ENCODE assay signal across 22 mouse cellular contexts in the genomic region with DNA sequence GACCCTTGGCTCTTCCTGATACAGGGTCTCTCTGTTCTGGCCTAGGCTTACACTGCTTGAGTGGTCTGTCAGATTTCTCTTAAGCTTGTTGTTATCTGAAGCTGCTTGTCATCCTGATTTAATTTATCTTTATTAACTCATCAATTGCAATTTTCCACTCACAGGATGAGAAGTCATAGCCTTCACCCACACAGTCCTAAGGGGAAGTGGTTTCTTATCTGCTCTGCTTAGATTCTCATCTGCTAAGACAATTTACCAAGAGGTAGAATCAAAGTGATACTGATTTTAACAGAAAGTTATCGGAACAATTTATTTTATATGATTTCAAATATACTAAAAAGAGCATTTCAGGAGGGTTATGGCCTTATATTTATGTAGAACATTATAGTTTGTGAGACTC.
A peak's percentile ranks its signal among the peaks of the same experiment; 100 is the strongest.
DNase-seq lines count a peak whose midpoint lies in the region; ATAC-seq and TF ChIP-seq lines count a peak whose summit lies in the region.
"Had no signal": no experiment of that assay in that cellular context is flagged by ENCODE, and none has a peak within 500 bp of the region (broad histone marks: within the 10 kb centered on the region; RNA-seq: fewer than 3 reads in every experiment).

No protein-coding gene starts in this region.

- TF ChIP-seq CTCF in G1E (IDR thresholded peaks at IDR 0.05; ENCODE audit: low read depth, low read length), result no peak
- no peak for TF ChIP-seq CTCF in liver, postnatal 0 days (IDR thresholded peaks at IDR 0.05; ENCODE audit: low read depth)

- no peaks in the 10 kb centered on the region for H3K9me3 ChIP-seq in G1E (replicated peaks)
- H3K9me3 ChIP-seq in heart, embryonic 12.5 days (replicated peaks), result no peaks in the 10 kb centered on the region
- no peaks in the 10 kb centered on the region for H3K9me3 ChIP-seq in forebrain, embryonic 14.5 days (replicated peaks; ENCODE audit: control insufficient read depth, low read length)
- no peaks in the 10 kb centered on the region for H3K9me3 ChIP-seq in liver, postnatal 0 days (ENCODE audit: low read length)
- H3K9me3 ChIP-seq: embryonic facial prominence, embryonic 12.5 days; heart, embryonic 10.5 days; heart, embryonic 15.5 days; hindbrain, embryonic 10.5 days had no signal

- DNase-seq in CD4-positive helper T cell, adult 2 months (ENCODE audit: low read depth, low spot score), result peak; percentile 39
- no peak for DNase-seq in G1E (ENCODE audit: low spot score)
- no peak for DNase-seq in forebrain, embryonic 14.5 days (ENCODE audit: low spot score)
- no peak for DNase-seq in liver, postnatal 0 days
- DNase-seq: adrenal gland, adult 2 months; adrenal gland, postnatal 25 days; cerebellum, adult 18-20 months; cerebellum, postnatal 10 days; gastrocnemius, postnatal 14 days; heart, adult 11 months; kidney, adult 8-10 months had no signal

- H3K27ac ChIP-seq in heart, embryonic 12.5 days (ENCODE audit: poor library complexity, severe bottlenecking), result no peak overlapping the region
- no peak overlapping the region for H3K27ac ChIP-seq in forebrain, embryonic 14.5 days (ENCODE audit: low read depth, low read length)
- H3K27ac ChIP-seq in liver, postnatal 0 days (ENCODE audit: low read depth), result no peak overlapping the region
- H3K27ac ChIP-seq: embryonic facial prominence, embryonic 12.5 days; heart, embryonic 10.5 days; heart, embryonic 15.5 days; hindbrain, embryonic 10.5 days; hindbrain, embryonic 14.5 days had no signal

- 82% methylated on average over 1 of the region's 1 CpGs for WGBS in heart, embryonic 12.5 days
- 97% methylated on average over 1 of the region's 1 CpGs for WGBS in forebrain, embryonic 14.5 days
- WGBS in liver, postnatal 0 days (ENCODE audit: insufficient replicate concordance), result 53% methylated on average over 1 of the region's 1 CpGs

- no peak overlapping the region for H3K4me2 ChIP-seq in heart, embryonic 12.5 days
- no peak overlapping the region for H3K4me2 ChIP-seq in forebrain, embryonic 14.5 days (ENCODE audit: low read length)
- no peak overlapping the region for H3K4me2 ChIP-seq in liver, postnatal 0 days (ENCODE audit: low read depth, low read length)
- H3K4me2 ChIP-seq: embryonic facial prominence, embryonic 12.5 days; heart, embryonic 15.5 days; hindbrain, embryonic 14.5 days had no signal

- H3K4me3 ChIP-seq in G1E (ENCODE audit: low read depth, low read length), result no peak overlapping the region
- no peak overlapping the region for H3K4me3 ChIP-seq in heart, embryonic 12.5 days
- H3K4me3 ChIP-seq in forebrain, embryonic 14.5 days (ENCODE audit: low read depth, low read length), result no peak overlapping the region
- no peak overlapping the region for H3K4me3 ChIP-seq in liver, postnatal 0 days (ENCODE audit: low read depth, low read length)
- H3K4me3 ChIP-seq: embryonic facial prominence, embryonic 12.5 days; heart, embryonic 10.5 days; heart, embryonic 15.5 days; hindbrain, embryonic 10.5 days had no signal

- H3K36me3 ChIP-seq in G1E (replicated peaks), result no peaks in the 10 kb centered on the region
- no peaks in the 10 kb centered on the region for H3K36me3 ChIP-seq in heart, embryonic 12.5 days
- no peaks in the 10 kb centered on the region for H3K36me3 ChIP-seq in forebrain, embryonic 14.5 days (ENCODE audit: control insufficient read depth, insufficient read depth, low read length)
- no peaks in the 10 kb centered on the region for H3K36me3 ChIP-seq in liver, postnatal 0 days (replicated peaks; ENCODE audit: insufficient read depth, low read length)
- H3K36me3 ChIP-seq: embryonic facial prominence, embryonic 12.5 days; heart, embryonic 10.5 days; heart, embryonic 15.5 days; hindbrain, embryonic 10.5 days had no signal

- peak; percentile 40; the same call in 1 of the 2 replicates for ATAC-seq in G1E (ENCODE audit: extremely low read depth, insufficient number of reproducible peaks, low FRiP score, poor library complexity, severe bottlenecking)
- peak; percentile 61 for ATAC-seq in granulocyte monocyte progenitor cell, adult 5-6 weeks (replicated peaks; ENCODE audit: poor library complexity, severe bottlenecking)
- 0 out of 2 replicates have a peak, but pooled peaks have one; percentile 37 for ATAC-seq in megakaryocyte progenitor cell, adult 5-6 weeks (replicated peaks; ENCODE audit: poor library complexity)
- no peak for ATAC-seq in heart, embryonic 12.5 days (ENCODE audit: insufficient number of reproducible peaks, low FRiP score)
- ATAC-seq in forebrain, embryonic 14.5 days, result no peak
- ATAC-seq in liver, postnatal 0 days, result no peak
- ATAC-seq: forebrain, embryonic 16.5 days; intestine, postnatal 0 days; Patski had no signal

- H3K27me3 ChIP-seq in G1E (ENCODE audit: insufficient read depth, low read length), result peaks cover 2% of the 10 kb centered on the region; the same call in 1 of the 2 replicates
- H3K27me3 ChIP-seq in heart, embryonic 12.5 days (replicated peaks), result no peaks in the 10 kb centered on the region
- no peaks in the 10 kb centered on the region for H3K27me3 ChIP-seq in forebrain, embryonic 14.5 days (replicated peaks; ENCODE audit: control insufficient read depth, insufficient read depth, low read length)
- no peaks in the 10 kb centered on the region for H3K27me3 ChIP-seq in liver, postnatal 0 days (ENCODE audit: insufficient read depth, low read length)
- H3K27me3 ChIP-seq: embryonic facial prominence, embryonic 12.5 days; heart, embryonic 15.5 days had no signal

- no peaks in the 10 kb centered on the region for H3K4me1 ChIP-seq in G1E (ENCODE audit: insufficient read depth, low read depth, low read length)
- no peaks in the 10 kb centered on the region for H3K4me1 ChIP-seq in heart, embryonic 12.5 days (replicated peaks)
- no peaks in the 10 kb centered on the region for H3K4me1 ChIP-seq in forebrain, embryonic 14.5 days (ENCODE audit: control insufficient read depth, insufficient read depth, low read length)
- H3K4me1 ChIP-seq in liver, postnatal 0 days (ENCODE audit: insufficient read depth), result no peaks in the 10 kb centered on the region
- H3K4me1 ChIP-seq: embryonic facial prominence, embryonic 12.5 days; heart, embryonic 10.5 days; heart, embryonic 15.5 days; hindbrain, embryonic 10.5 days had no signal

- TF ChIP-seq EP300 in liver, postnatal 0 days (IDR thresholded peaks at IDR 0.05; ENCODE audit: low read depth), result no peak

- no peak overlapping the region for H3K9ac ChIP-seq in heart, embryonic 12.5 days
- no peak overlapping the region for H3K9ac ChIP-seq in forebrain, embryonic 14.5 days (ENCODE audit: low read length)
- no peak overlapping the region for H3K9ac ChIP-seq in liver, postnatal 0 days (replicated peaks)
- H3K9ac ChIP-seq: embryonic facial prominence, embryonic 12.5 days; heart, embryonic 15.5 days; hindbrain, embryonic 14.5 days had no signal

Comparison
In these comparisons a context has a peak if more than half of its experiments do, and no peak if none do; other contexts are left out.
1. ATAC-seq: peak in G1E (single experiment), granulocyte monocyte progenitor cell, adult 5-6 weeks (single experiment) and megakaryocyte progenitor cell, adult 5-6 weeks (single experiment); none in heart, embryonic 12.5 days (single experiment), forebrain, embryonic 14.5 days (single experiment) and liver, postnatal 0 days (single experiment).